Mouse (Mus musculus) kidney, adult 9 months (tissue): ENCODE results near the gene Clic4.

Experiments
- DNase-seq: peaks from one replicate; pipeline ENCODE4 v3.0.0; 2022

Gene Clic4

DNA sequence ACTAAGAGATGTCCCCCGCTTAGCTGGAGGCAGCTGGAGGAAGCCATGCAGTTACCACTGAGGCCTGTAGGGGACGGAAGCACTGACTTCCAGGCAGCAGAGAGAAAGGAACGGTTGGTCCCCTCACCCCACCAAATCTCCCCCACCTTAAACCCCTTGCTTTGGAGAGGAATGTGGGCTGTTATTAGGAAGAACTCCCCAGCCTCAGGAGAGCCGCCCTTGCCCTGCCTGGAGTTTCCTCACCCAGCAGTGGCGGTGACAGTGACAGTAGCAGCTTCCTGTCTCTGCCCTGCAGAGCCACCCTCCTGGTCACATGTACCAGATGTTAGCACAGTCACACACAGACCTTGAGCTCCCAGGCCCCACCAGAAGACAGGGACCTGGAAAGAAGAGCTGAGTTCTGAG is 93.5 kb downstream of the Clic4 start:
- no peak for DNase-seq

DNA sequence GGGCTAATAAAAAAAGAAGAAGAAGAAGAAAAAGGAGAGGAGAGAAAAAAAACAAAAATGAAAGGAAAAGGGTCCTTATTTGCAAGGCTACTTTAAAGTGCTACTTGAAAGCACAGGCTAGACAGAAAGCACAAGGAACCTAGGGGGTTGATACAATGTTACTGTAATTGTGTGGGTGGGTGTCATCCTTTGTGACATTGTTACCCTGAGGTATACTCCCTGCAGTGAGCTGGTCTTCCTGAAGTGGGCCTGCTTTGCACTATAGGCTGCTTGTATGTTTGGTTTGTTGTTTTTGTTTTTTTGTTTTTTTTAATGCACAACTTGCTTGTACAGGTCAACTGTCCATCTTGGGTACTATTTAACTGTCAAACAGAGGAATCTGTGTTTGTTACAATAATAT is 95.0 kb downstream of the Clic4 start:
- no peak for DNase-seq

DNA sequence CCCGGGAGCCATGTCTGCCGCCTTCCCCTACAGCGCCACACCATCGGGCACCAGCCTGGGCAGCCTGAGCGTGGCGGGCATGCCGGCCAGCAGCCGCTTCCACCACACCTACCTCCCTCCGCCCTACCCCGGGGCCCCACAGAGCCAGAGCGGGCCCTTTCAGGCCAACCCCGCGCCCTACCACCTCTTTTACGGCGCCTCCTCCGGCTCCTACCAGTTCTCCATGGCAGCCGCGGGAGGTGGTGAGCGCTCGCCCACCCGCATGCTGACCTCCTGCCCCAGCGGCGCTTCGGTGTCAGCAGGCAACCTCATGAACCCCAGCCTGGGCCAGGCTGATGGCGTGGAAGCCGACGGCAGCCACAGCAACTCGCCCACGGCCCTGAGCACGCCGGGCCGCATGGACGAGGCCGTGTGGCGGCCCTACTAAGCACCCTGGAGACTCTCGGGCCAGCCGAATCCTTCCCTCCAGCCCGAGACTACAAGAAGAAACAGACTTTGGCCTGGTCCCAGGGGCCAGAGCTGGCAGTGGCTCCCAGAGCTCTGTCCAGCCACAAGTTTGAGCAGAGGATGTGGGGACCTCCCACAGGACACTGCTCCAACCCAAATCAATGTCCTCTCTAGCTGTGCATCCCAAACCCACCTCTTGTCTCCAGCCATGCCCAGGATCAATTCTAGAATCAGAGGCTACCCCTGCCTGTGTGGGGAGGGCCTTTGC is 97.1 kb downstream of the Clic4 start:
- no peak for DNase-seq

DNA sequence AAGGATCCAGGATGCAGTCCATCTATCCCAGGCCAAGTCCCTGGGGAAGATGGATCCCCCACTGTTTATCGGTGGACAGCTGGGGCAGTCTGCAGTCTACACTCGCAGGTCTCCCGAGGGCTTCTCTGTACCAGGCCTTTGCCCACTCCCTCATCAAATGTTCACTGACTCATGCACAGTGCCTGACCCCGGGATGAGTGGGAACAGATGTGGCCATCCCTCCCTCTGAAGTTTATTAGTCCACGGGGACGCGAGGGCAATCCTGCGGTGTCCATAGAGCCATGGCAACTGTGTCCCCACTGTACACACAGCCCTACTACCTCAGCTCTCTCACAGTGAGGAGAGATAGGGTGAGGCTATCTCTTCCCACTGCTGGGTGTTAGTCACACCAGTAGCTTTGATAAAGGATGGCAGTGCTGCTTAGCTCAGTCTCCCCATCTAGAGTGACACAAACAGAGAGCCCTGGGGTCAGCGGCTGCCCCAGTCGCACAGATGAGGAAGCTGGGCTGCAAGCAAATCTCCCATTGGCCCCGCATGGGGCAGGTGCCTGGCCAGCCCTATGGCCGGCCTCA is 101.2 kb downstream of the Clic4 start:
- no peak for DNase-seq

DNA sequence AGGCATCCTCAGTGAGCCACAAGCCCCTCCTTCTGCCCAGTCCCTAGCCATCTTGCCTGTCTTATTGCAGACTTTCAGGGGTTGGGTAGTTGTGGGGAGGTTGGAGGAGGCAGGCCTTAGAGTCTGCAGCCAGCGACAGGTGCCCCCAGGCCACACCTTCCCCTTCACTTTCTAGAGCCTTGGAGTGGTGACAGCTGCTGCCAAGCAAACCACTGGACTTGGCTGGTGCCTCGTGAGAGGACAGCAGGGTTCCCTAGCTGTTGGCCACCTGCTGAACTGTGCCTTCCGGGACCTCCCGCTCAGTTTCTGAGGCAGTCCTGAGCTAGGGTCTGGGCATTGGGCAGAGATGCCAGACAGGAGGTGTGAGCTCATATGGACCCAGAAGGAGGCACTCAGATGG is 103.1 kb downstream of the Clic4 start:
- no peak for DNase-seq

DNA sequence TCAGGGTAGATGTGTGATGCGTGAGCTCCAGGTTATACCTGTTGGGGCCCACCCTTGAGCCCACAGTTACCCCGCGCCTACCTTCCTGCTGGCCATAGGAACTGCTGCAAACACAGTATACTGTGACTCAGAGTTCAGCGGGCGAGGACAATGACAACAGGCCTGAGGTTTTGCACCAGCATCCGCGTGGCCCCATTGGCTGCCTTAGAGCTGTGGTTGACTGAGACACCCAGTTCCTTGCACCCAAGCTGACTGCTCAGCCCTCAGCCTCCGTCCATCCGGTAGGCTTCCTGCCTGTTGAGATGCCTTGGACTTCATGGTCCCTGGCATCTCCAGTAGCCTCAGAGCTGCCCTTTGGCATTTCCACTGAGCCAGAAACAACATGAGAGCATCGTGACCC is 103.5 kb downstream of the Clic4 start:
- no peak for DNase-seq

DNA sequence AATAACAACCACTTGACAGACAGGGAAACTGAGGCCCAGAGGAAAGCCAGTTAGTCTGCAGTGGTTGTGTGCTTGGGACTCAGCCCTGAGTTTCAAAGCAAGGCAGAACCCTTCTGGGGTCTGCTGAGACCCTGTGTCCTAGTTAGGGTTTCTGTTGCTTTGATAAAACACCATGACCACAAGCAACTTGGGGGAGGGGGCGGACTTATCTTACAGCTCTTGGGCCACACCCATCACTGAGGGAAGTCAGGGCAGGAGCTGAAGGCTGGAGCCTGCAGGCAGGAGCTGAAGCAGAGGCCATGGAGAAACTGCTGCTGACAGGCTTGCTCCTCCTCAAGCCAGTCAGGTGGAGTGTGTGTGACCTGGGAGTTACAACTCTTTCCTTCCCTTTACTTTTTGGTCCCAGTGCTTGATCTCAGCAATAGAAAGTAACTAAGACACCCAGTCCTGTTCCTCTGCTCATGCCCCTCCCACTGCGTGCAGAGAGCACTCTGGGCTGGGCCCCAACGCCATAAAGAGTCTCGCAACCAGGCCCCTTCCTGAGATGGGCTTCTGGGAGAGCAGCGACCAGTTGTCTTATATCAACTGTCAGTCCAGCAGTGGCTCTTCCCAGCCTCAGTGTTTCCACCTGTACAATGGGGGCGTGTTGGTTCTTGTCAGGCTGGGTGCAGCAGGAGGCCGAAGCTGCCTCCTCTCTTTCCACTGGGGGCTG is 104.6 kb downstream of the Clic4 start:
- no peak for DNase-seq

DNA sequence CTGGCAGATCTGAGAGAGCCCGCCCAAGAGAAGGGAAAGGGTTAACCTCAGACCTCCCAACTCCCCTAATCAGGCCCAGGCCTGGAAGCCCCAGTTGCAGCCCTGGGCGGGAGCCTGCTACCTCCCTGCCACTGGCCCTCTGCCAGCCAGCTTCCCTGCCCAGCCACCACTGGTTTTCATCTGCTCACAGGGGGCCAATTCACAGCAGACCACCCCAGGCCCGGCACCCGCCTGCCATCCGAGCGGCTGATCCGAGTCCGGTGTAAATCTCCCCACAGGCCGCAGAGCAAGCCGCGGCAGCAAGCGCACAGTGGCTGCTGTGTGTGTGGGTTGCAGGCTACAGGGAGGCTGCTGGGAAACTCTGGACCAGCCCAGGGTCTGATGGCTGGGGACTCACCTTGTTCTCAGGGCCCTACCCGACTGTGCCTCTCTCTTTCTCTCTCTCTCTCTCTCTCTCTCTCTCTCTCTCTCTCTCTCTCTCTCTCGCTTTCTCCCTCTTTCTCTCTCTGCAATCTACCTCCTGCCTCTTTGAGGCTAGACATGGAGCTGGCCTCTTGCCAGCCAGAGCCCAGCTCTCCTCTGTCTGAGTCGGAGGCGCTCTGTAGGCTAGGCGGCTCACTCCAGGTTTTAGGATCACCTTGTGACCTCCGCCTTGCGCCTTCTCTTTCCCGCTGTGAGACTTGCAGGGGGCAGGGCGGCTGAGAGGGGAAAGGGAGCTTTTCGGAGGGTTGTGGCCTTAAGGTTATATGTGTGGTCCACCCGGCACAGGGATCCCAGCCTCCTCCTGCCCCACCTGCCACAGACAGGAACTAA is 106.0 kb downstream of the Clic4 start:
- no peak for DNase-seq

DNA sequence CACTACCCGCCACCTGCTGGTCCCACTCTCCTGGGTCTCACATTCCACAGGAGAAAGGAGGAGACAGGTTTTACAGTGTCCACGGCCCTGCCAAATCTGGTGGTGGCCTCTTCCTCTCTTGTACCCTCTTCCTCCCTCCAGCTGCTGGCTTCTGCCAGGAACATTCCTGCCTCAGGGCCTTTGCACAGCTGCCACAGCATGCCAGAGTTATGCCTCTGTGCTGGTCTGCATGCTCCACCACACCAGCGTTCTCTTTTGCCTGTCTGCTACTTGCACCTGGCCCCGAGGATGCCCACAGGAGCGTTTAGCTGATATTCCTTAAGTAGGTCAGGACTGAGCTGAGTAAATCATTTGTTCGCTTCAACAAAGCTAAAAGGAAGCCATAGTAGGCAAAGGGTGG is 106.9 kb downstream of the Clic4 start:
- DNase-seq: no peak
